Mouse (Mus musculus) forebrain, embryonic 11.5 days (tissue): ENCODE data around the gene Ceacam20. TPM values are rescaled to one million over a fixed set of nuclear protein-coding genes. Genes with fewer than 3 reads are reported as not detected.

Experiments
- polyA plus RNA-seq: library from polyadenylated mRNA; unstranded; fragments of >200 nt; fragmentation: Nextera tagmentation; extraction: Ambion mirVana; gene quantifications from 2 replicates; pipeline ENCODE4 v1.2.1, GENCODE M21; 2014

Gene Ceacam20
- polyA plus RNA-seq, 1 experiment from 2014 or later, result not detected

Other genes starting within 250 kb of the Ceacam20 start
- gene Tomm40, start 250.0 kb upstream of the Ceacam20 start, polyA plus RNA-seq, result 160 and 171 TPM in 2 replicates
- 56.0 and 59.2 TPM in 2 replicates for gene Nectin2, start 214.9 kb upstream of the Ceacam20 start, polyA plus RNA-seq
- 17.6 and 21.5 TPM in 2 replicates for gene Bcam, start 194.4 kb upstream of the Ceacam20 start, polyA plus RNA-seq
- 0.28 and 0.84 TPM in 2 replicates for gene Cblc, start 168.6 kb upstream of the Ceacam20 start, polyA plus RNA-seq
- gene Bcl3, start 142.6 kb upstream of the Ceacam20 start, polyA plus RNA-seq, result 0.51 and 1.1 TPM in 2 replicates
- gene Gm19345, start 113.4 kb upstream of the Ceacam20 start, polyA plus RNA-seq, result not detected in 2 replicates
- 0.32 TPM in 1 of 2 replicates, not detected in the other for gene Ceacam16, start 104.1 kb upstream of the Ceacam20 start, polyA plus RNA-seq
- not detected in 2 replicates for gene Ceacam19, start 77.4 kb upstream of the Ceacam20 start, polyA plus RNA-seq
- gene Pvr, start 44.3 kb upstream of the Ceacam20 start, polyA plus RNA-seq, result 2.6 and 2.8 TPM in 2 replicates
- 0.13 TPM in 1 of 2 replicates, not detected in the other for gene Igsf23, start 14.7 kb upstream of the Ceacam20 start, polyA plus RNA-seq
- not detected in 2 replicates for gene Nlrp9b, start 26.1 kb downstream of the Ceacam20 start, polyA plus RNA-seq
- not detected in 2 replicates for gene Vmn1r91, start 134.3 kb downstream of the Ceacam20 start, polyA plus RNA-seq
- gene Gm16442, start 157.2 kb downstream of the Ceacam20 start, polyA plus RNA-seq, result not detected in 2 replicates
- not detected in 2 replicates for gene Vmn1r93, start 173.7 kb downstream of the Ceacam20 start, polyA plus RNA-seq
- not detected in 2 replicates for gene Vmn1r94, start 203.0 kb downstream of the Ceacam20 start, polyA plus RNA-seq
- gene Vmn1r95, start 228.3 kb downstream of the Ceacam20 start, polyA plus RNA-seq, result not detected in 2 replicates
- not detected in 2 replicates for gene Gm6164, start 240.2 kb downstream of the Ceacam20 start, polyA plus RNA-seq